Mouse (Mus musculus) stomach, embryonic 14.5 days (tissue): ENCODE measurements around the gene R3hdm2. TPM values are rescaled to one million over a fixed set of nuclear protein-coding genes. Genes with fewer than 3 reads are reported as not detected.

ENCODE experiments used
- ATAC-seq: fragments of 200-750 bp; cut with Nextera tagmentation; 2 replicates; pipeline ENCODE4 v1.8.0; 2017; ENCODE audit warnings: low read depth, moderate TSS enrichment; ENCODE audit not compliant: insufficient number of reproducible peaks, insufficient read depth, low FRiP score
- H3K27ac ChIP-seq: fragments of 300-500 bp; sonication (generic); 2 replicates; pipeline ENCODE4 v1.5.1; 2014; ENCODE audit warnings: mild to moderate bottlenecking, low read length, moderate library complexity, mixed read lengths
- H3K27me3 ChIP-seq: fragments of 300-500 bp; sonication (generic); 2 replicates; pipeline ENCODE4 v1.6.1; 2014; ENCODE audit warnings: low read length, control low read depth, mixed read lengths; ENCODE audit not compliant: control insufficient read depth, insufficient read depth
- H3K36me3 ChIP-seq: fragments of 300-500 bp; sonication (generic); 2 replicates; pipeline ENCODE4 v1.6.1; 2014; ENCODE audit warnings: mild to moderate bottlenecking, control low read depth, low read length, moderate library complexity, mixed read lengths; ENCODE audit not compliant: control insufficient read depth, insufficient read depth
- H3K4me1 ChIP-seq: fragments of 300-500 bp; sonication (generic); 2 replicates; pipeline ENCODE4 v1.6.1; 2014; ENCODE audit warnings: low read length, control low read depth, mixed read lengths; ENCODE audit not compliant: control insufficient read depth, insufficient read depth
- H3K4me2 ChIP-seq: fragments of 300-500 bp; sonication (generic); replicated peaks from 2 replicates; pipeline ENCODE4 v1.6.1; 2014; ENCODE audit warnings: low read depth, low read length, control low read depth
- H3K4me3 ChIP-seq: fragments of 300-500 bp; sonication (generic); 2 replicates; pipeline ENCODE4 v1.5.1; 2014; ENCODE audit warnings: low read depth, low read length, control low read depth
- H3K9ac ChIP-seq: fragments of 300-500 bp; sonication (generic); replicated peaks from 2 replicates; pipeline ENCODE4 v1.6.1; 2014; ENCODE audit warnings: low read depth, mild to moderate bottlenecking, control low read depth, low read length, moderate library complexity, mixed read lengths
- H3K9me3 ChIP-seq: fragments of 300-500 bp; sonication (generic); 2 replicates; pipeline ENCODE4 v1.6.1; 2016; ENCODE audit warnings: low read depth, low read length, control low read depth; ENCODE audit not compliant: control insufficient read depth
- WGBS: fragments of 180-500 bp; shearing (Covaris S2); extraction: QIAGEN DNeasy Blood & Tissue Kit; methylation state at CpG from one replicate; pipeline ENCODE4 v1.1.7; 2014; 5-methylcytosine and 5-hydroxymethylcytosine counted together
- polyA plus RNA-seq: library from polyadenylated mRNA; unstranded; fragments of >200 nt; fragmentation: Nextera tagmentation; extraction: Ambion mirVana; gene quantifications from 2 replicates; pipeline ENCODE4 v1.2.1, GENCODE M21; 2014

The R3hdm2 gene
- polyA plus RNA-seq, 1 experiment from 2014 or later = 37.3 TPM

DNA sequence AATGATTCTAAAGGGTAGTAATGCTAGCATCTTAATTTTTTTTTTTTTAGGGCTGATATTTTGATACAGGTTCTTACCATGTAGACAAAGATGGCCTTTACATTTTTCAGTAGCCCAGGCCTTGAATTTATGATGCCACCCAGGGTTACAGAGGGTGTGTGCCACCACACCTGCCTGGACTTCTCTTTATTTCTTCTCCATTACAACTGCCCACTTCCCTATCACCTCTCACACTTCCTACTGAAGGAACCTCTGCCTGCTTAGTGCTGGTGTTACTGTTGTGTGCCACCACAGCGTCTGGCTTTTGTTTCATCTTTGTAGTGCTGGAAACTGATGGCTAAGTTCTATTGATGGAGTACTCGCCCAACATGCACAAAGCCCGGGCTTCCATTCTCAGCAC is 19.4 kb upstream of the R3hdm2 start:
- Histone ChIP-seq H3K4me3 (no peak overlapping the region), H3K4me1 (no peaks in the 10 kb centered on the region), H3K4me2 (no peak overlapping the region), H3K36me3 (no peaks in the 10 kb centered on the region), H3K27ac (no peak overlapping the region), H3K9ac (no peak overlapping the region), H3K27me3 (no peaks in the 10 kb centered on the region), H3K9me3 (no peaks in the 10 kb centered on the region)
- WGBS = 81% methylated on average over 3 of the region's 3 CpGs
- no peak for ATAC-seq

DNA sequence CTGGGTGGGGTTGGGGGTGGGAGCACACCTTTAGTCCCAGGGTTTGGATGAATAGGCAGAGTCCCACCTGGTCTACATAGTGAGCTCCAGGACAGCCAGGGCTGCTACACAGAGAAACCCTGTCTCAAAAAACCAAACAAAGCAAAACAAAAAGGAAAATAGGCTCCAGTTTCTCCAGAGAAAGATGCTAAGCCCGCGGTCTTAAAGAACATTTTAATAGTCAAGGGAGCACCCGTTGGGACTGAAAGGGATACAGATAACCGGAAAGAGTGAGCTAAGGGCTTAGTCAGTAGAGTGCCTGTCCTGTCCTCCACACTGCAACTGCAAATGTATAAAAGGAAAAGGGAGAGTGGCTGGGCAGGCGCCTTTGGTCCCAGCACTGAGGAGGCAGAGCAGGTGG is 13.0 kb upstream of the R3hdm2 start:
- Histone ChIP-seq H3K36me3 (no peaks in the 10 kb centered on the region), H3K4me1 (0 out of 2 replicates have a peak, but pooled peaks cover 7% of the 10 kb centered on the region), H3K4me3 (no peak overlapping the region), H3K27ac (no peak overlapping the region), H3K4me2 (no peak overlapping the region), H3K27me3 (no peaks in the 10 kb centered on the region), H3K9me3 (no peaks in the 10 kb centered on the region), H3K9ac (no peak overlapping the region)
- WGBS = 71% methylated on average over 5 of the region's 5 CpGs
- ATAC-seq = no peak

DNA sequence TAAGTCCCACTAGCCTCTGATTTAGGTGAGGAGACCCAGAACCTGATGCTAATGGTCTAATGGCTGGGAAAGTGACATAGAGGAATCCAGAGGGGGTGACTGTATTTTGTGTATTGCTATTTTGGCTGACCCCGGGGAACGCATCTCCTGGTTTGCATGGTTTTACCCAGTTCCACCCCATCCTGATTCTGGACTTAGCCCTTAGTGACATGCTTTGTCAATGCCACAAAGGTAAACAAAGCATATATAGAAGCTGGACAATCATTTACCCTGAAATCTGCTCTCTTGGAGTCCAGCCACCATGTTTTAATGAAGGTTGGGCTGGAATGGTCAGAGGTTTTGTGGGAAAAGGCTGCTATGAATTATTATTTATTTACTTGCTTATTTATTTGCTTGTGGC is 11.9 kb upstream of the R3hdm2 start:
- H3K9me3 ChIP-seq = no peaks in the 10 kb centered on the region
- no peak overlapping the region for H3K4me2 ChIP-seq
- ATAC-seq = no peak
- no peak overlapping the region for H3K4me3 ChIP-seq
- H3K9ac ChIP-seq = no peak overlapping the region
- H3K4me1 ChIP-seq = 0 out of 2 replicates have a peak, but pooled peaks cover 7% of the 10 kb centered on the region
- 46% methylated on average over 2 of the region's 2 CpGs for WGBS
- H3K36me3 ChIP-seq = no peaks in the 10 kb centered on the region
- no peaks in the 10 kb centered on the region for H3K27me3 ChIP-seq
- H3K27ac ChIP-seq = no peak overlapping the region

DNA sequence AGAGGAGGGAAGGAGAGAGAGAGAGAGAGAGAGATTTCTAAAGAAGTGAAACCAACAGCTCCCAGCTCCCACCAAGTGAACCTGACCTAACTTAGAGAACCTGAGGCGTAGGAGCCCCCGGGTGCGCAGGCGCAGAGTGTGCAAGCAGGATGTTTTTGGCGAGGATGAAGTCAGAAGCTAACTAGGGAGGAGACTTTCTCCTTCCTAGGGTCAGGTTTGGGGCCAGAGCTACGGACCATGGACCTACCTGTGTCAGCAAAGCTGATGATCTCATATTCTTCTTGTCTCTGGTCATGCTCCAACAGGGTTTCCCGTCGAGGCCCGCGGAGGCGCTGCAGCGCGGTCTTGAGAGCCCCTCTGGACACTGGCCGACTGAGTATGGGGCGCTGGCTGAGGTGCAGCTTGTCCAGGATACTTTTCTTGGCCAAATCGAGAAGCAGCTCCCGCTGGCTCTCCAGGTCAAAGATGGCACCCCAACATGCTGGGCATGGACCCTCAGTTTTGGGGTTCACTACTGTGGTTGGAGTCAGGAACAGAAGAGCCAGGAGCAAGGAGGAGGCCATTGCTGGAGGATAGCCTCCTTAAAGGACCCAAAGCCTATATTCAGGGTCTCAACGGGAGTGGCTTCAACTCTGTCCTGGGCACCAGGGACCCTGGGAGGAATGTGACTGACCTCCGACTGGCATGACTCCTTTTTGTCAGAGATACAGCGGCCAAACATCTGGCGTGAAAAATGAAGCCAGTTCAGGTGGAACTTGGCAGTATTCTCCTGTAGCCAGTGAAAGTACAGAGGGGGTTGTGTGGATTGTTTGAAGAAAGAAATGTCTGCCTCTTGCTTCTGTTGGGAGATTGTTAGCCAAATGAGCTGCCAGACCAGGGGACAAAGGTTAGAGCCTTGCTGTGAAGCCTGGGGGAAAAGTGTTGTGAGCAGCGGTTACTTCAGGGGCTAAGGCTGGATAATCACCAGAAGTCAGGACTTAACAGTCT is 10.0 kb upstream of the R3hdm2 start, which contains the start of gene Inhbc:
Inhbc (minus strand) TSS at position 598 of the 987 bp plus-strand sequence.
- Histone ChIP-seq H3K4me3 (no peak within 1 kb of the TSS), H3K4me2 (no peak within 1 kb of the TSS), H3K4me1 (0 out of 2 replicates have a peak, but pooled peaks cover 7% of the 10 kb centered on the region), H3K27ac (no peak within 1 kb of the TSS), H3K9me3 (no peaks in the 10 kb centered on the region), H3K36me3 (no peaks in the 10 kb centered on the region), H3K9ac (no peak within 1 kb of the TSS), H3K27me3 (no peaks in the 10 kb centered on the region)
- no peak for ATAC-seq
- 73% methylated on average over 22 of the region's 22 CpGs for WGBS

DNA sequence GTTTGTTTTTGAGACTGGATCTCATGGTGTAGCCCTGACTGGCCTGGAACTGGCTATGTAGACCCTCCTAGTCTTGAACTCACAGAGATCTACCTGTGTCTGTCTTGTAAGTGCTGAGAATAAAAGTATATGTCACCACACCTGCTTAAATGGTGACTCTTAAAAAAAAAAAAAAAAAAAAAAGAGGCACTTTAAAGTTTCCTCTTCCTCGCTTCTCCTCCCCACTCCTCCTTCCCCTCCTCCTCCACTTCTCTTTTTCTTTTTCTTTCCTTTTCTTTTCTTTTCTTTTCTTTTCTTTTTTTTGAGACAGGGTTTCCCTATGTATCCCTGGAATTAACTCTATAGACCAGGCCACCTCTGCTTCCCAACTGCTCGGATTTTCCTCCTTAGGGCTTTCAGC is 9.1 kb upstream of the R3hdm2 start:
- Histone ChIP-seq H3K27me3 (no peaks in the 10 kb centered on the region), H3K4me3 (no peak overlapping the region), H3K9me3 (no peaks in the 10 kb centered on the region), H3K9ac (no peak overlapping the region), H3K36me3 (no peaks in the 10 kb centered on the region), H3K4me1 (0 out of 2 replicates have a peak, but pooled peaks cover 7% of the 10 kb centered on the region), H3K4me2 (no peak overlapping the region), H3K27ac (no peak overlapping the region)
- ATAC-seq = no peak
- 75% methylated on average over 2 of the region's 2 CpGs for WGBS

DNA sequence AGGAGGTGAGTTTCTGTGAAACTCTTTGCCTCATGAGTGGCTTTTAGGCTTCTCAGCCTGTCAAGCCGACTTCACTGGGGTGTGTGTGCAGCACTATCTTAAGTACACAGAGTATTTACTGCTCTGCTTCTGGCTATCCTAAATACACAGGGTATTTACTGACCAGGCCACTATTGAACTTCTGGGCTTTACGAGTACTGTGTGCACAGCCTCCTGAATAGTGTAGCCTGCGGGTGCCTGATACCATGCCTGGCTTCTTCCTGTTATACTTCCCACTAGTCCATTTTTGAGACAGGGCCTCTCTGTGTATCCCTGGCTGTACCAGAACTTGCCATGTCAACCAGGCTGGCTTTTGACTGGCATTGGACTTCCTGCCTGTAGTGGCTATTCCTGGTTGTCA is 2.4 kb upstream of the R3hdm2 start:
- ATAC-seq = peak; percentile 25; the same call in 1 of the 2 replicates
- no peak overlapping the region for H3K9ac ChIP-seq
- H3K27me3 ChIP-seq = no peaks in the 10 kb centered on the region
- 58% methylated on average over 3 of the region's 3 CpGs for WGBS
- H3K4me2 ChIP-seq = no peak overlapping the region
- no peaks in the 10 kb centered on the region for H3K9me3 ChIP-seq
- no peak overlapping the region for H3K27ac ChIP-seq
- peaks cover 6% of the 10 kb centered on the region for H3K4me1 ChIP-seq
- no peaks in the 10 kb centered on the region for H3K36me3 ChIP-seq
- H3K4me3 ChIP-seq = no peak overlapping the region

DNA sequence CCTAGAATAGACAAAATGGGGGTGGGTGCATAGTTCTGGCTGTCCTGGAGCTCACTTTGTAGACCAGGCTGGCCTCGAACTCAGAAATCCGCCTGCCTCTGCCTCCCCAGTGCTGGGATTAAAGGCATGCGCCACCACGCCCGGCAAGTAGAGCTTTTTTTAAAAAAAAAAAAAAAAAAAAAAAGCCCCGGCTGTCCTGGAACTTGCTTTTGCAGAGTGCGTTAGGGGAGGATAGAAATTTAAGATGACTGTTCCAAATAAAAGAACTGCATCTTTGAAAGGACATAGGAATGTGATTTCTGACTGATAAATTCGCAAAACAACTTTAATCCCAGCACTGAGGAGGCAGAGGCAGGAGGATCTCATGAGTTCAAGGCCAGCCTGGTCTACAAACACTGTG is 473 bp upstream of the R3hdm2 start:
- ATAC-seq = no peak
- no peaks in the 10 kb centered on the region for H3K36me3 ChIP-seq
- peak overlapping the region; percentile 61 for H3K4me3 ChIP-seq
- no peak overlapping the region for H3K9ac ChIP-seq
- 82% methylated on average over 8 of the region's 8 CpGs for WGBS
- peak overlapping the region; percentile 54; the same call in 1 of the 2 replicates for H3K4me2 ChIP-seq
- no peaks in the 10 kb centered on the region for H3K9me3 ChIP-seq
- H3K27me3 ChIP-seq = no peaks in the 10 kb centered on the region
- peaks cover 6% of the 10 kb centered on the region for H3K4me1 ChIP-seq
- peak overlapping the region; percentile 87 for H3K27ac ChIP-seq

DNA sequence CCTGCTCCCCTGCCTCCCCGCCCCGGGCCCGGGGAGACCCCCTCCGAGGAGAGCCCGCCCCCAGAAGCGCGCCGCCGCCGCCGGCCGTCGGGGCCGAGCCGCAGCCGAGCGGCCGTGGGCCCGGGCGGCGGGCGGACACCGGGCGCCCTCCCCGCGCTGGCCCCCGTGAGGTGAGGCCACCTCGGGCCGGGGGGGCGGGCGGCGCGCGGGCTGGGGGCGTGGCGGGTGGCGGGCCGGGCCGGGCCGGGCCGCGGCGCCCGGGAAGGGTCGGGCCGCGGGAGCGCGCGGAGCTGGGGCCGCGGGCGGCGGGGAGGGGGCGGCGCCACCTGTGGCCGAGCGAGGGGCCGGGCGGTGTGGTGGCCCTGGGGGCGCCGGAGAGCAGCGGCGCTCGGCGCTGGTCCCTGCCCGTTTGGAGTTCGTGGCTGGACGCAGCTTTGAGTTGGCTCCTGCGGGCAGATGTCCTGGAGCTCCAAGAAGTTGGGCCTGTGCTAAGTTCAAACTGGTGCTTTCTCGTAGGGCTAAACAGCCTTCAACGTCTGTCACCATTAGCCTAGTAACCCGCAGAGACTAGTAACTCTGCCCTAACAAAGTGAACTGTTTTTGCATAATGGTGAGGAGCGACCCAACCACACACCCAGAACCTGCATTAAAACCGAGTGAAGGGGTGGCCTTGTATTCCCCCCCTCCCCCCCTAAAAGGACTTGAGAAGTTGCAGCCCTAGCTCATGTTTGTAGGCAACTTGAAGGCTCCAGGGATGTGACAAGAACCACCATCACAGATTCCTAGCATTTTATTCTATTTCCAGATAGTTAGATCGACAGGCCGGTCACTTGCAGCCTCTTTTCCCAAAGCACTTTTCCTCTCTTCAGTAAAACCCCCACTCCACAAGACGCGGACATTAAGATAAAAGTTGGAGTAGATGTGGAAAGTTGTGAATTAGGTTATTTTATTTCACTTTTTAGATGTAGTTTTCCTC is 928 bp downstream of the R3hdm2 start:
- Histone ChIP-seq H3K4me2 (peak overlapping the region; percentile 65), H3K4me3 (peak overlapping the region; percentile 61), H3K27ac (peak overlapping the region; percentile 88), H3K9ac (peak overlapping the region; percentile 83), H3K9me3 (no peaks in the 10 kb centered on the region), H3K36me3 (no peaks in the 10 kb centered on the region), H3K4me1 (peaks cover 13% of the 10 kb centered on the region), H3K27me3 (no peaks in the 10 kb centered on the region)
- peak; percentile 73 for ATAC-seq
- under 1% methylated on average over 30 of the region's 79 CpGs for WGBS
